Mouse (Mus musculus): ENCODE measurements around the gene Sap25.
A peak's percentile ranks its signal among the peaks of the same experiment; 100 is the strongest.

The Sap25 gene

GRCm38 (mm10) chr5:137628498-137629305 is 12.4 kb upstream of the Sap25 start, which contains the start of the genes Fbxo24, Lrch4 and Gm20605:
TSS of gene Fbxo24 (minus strand) at chr5:137629002.
TSS of gene Lrch4 (plus strand) at chr5:137629121.
TSS of gene Gm20605 (plus strand) at chr5:137629175.
- peak; percentile 93 for DNase-seq (ENCODE audit: low spot score)

GRCm38 (mm10) chr5:137629306-137629721 is 11.8 kb upstream of the Sap25 start:
- DNase-seq (ENCODE audit: low spot score), result no peak

GRCm38 (mm10) chr5:137629906-137630545 is 11.1 kb upstream of the Sap25 start:
- DNase-seq (ENCODE audit: low spot score), result no peak

- no peak for DNase-seq (ENCODE audit: low spot score)
These were observed 10.5 kb upstream of the Sap25 start for GRCm38 (mm10) chr5:137630602-137631001.

GRCm38 (mm10) chr5:137631171-137631570 is 10.0 kb upstream of the Sap25 start:
- DNase-seq (ENCODE audit: low spot score), result no peak

GRCm38 (mm10) chr5:137631591-137631990 is 9.5 kb upstream of the Sap25 start:
- no peak for DNase-seq (ENCODE audit: low spot score)

- DNase-seq (ENCODE audit: low spot score), result no peak
These were observed 7.6 kb upstream of the Sap25 start for GRCm38 (mm10) chr5:137633397-137634084.

- no peak for DNase-seq (ENCODE audit: low spot score)
These were observed 1.7 kb upstream of the Sap25 start for GRCm38 (mm10) chr5:137639472-137639871.

GRCm38 (mm10) chr5:137642886-137643285 is 1.8 kb downstream of the Sap25 start:
- no peak for DNase-seq (ENCODE audit: low spot score)

GRCm38 (mm10) chr5:137644484-137644883 is 3.4 kb downstream of the Sap25 start:
- no peak for DNase-seq (ENCODE audit: low spot score)

GRCm38 (mm10) chr5:137645091-137645651 is 4.0 kb downstream of the Sap25 start:
- no peak for DNase-seq (ENCODE audit: low spot score)

GRCm38 (mm10) chr5:137645652-137646091 is 4.5 kb downstream of the Sap25 start, which contains the start of gene Irs3:
TSS of gene Irs3 (minus strand) at chr5:137645714.
- DNase-seq (ENCODE audit: low spot score), result no peak

GRCm38 (mm10) chr5:137647827-137648601 is 6.9 kb downstream of the Sap25 start:
- no peak for DNase-seq (ENCODE audit: low spot score)

GRCm38 (mm10) chr5:137649251-137649650 is 8.1 kb downstream of the Sap25 start:
- no peak for DNase-seq (ENCODE audit: low spot score)

- DNase-seq (ENCODE audit: low spot score), result no peak
These were observed 8.8 kb downstream of the Sap25 start for GRCm38 (mm10) chr5:137649669-137650571.

GRCm38 (mm10) chr5:137652474-137652873 is 11.3 kb downstream of the Sap25 start:
- DNase-seq (ENCODE audit: low spot score), result no peak

GRCm38 (mm10) chr5:137653366-137653765 is 12.2 kb downstream of the Sap25 start:
- no peak for DNase-seq (ENCODE audit: low spot score)

- no peak for DNase-seq (ENCODE audit: low spot score)
These were observed 13.6 kb downstream of the Sap25 start for GRCm38 (mm10) chr5:137654746-137655145.

GRCm38 (mm10) chr5:137656977-137657376 is 15.8 kb downstream of the Sap25 start:
- DNase-seq (ENCODE audit: low spot score), result peak; percentile 63

GRCm38 (mm10) chr5:137660064-137660688 is 19.0 kb downstream of the Sap25 start:
- DNase-seq (ENCODE audit: low spot score), result no peak

All from ovary, postnatal 14 days (tissue).